Mouse (Mus musculus): ENCODE data around the gene 4921507P07Rik.

4921507P07Rik gene

GRCm38 (mm10) chr6:50557566-50557965, 38.9 kb downstream of the 4921507P07Rik start:
- peak; percentile 17 for DNase-seq (ENCODE audit: low read depth)

GRCm38 (mm10) chr6:50554223-50554622, 42.2 kb downstream of the 4921507P07Rik start:
- peak; percentile 53 for DNase-seq (ENCODE audit: low read depth)

- DNase-seq (ENCODE audit: low read depth), result peak; percentile 54
Measured at GRCm38 (mm10) chr6:50552881-50553518, 43.4 kb downstream of the 4921507P07Rik start.

GRCm38 (mm10) chr6:50549791-50550190, 46.6 kb downstream of the 4921507P07Rik start:
- no peak for DNase-seq (ENCODE audit: low read depth)

- no peak for DNase-seq (ENCODE audit: low read depth)
Measured at GRCm38 (mm10) chr6:50549051-50549450, 47.4 kb downstream of the 4921507P07Rik start.

GRCm38 (mm10) chr6:50545412-50546043, 50.9 kb downstream of the 4921507P07Rik start:
- peak; percentile 78 for DNase-seq (ENCODE audit: low read depth)

GRCm38 (mm10) chr6:50542535-50542934, 53.9 kb downstream of the 4921507P07Rik start:
- DNase-seq (ENCODE audit: low read depth), result no peak

- no peak for DNase-seq (ENCODE audit: low read depth)
Measured at GRCm38 (mm10) chr6:50539641-50540040, 56.8 kb downstream of the 4921507P07Rik start.

- DNase-seq (ENCODE audit: low read depth), result peak; percentile 92
Measured at GRCm38 (mm10) chr6:50536461-50536892, 60.0 kb downstream of the 4921507P07Rik start.

GRCm38 (mm10) chr6:50535346-50535745, 61.1 kb downstream of the 4921507P07Rik start:
- no peak for DNase-seq (ENCODE audit: low read depth)

- DNase-seq (ENCODE audit: low read depth), result no peak
Measured at GRCm38 (mm10) chr6:50531920-50532319, 64.5 kb downstream of the 4921507P07Rik start.

GRCm38 (mm10) chr6:50531003-50531402, 65.4 kb downstream of the 4921507P07Rik start:
- no peak for DNase-seq (ENCODE audit: low read depth)

- DNase-seq (ENCODE audit: low read depth), result no peak
Measured at GRCm38 (mm10) chr6:50529194-50529593, 67.2 kb downstream of the 4921507P07Rik start.

- DNase-seq (ENCODE audit: low read depth), result no peak
Measured at GRCm38 (mm10) chr6:50527416-50527815, 69.0 kb downstream of the 4921507P07Rik start.

- peak; percentile 86 for DNase-seq (ENCODE audit: low read depth)
Measured at GRCm38 (mm10) chr6:50526597-50527024, 69.8 kb downstream of the 4921507P07Rik start.

- DNase-seq (ENCODE audit: low read depth), result no peak
Measured at GRCm38 (mm10) chr6:50525846-50526245, 70.6 kb downstream of the 4921507P07Rik start.

- no peak for DNase-seq (ENCODE audit: low read depth)
Measured at GRCm38 (mm10) chr6:50524261-50524896, 72.1 kb downstream of the 4921507P07Rik start.

Data from induced T-regulatory cell, adult 2 months (primary cell).